Mouse (Mus musculus): ENCODE results near the gene Gm11444.

DNA sequence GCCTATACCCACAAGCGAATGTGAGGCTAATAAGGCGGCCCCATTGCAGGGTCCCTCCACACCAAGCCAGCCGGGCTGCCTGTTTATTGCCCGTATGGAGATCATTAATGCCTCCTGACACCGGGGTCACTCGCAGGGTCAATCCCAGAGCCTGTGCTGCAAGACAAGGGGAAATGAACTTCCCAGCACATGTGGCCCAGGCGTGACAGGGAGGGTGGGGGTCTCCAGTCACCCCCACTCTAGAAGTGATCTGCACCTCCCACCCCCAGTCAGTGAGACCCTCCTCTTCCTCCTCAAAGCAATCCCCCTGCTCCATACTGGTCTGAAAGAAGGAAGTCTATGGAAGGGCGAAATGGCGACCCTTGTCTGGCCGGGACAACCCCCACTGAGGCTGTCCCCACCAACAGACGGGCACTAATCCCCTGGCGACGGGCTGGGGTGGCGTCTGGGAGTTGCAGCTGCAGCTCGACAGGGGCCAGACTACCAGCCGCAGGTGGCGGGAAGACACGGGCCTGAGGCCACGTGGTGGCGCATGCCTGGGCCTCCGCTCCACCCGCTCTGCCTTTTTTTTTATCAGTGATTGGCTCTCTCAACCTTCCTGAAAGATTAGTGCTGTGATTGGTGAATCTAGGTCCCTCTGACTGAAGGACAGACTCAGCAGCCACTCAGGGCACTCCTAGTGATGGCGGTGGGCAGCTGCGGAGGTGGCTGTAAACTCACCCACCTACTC, 26.1 kb upstream of the Gm11444 start:
- TF ChIP-seq CTCF (IDR thresholded peaks at IDR 0.05; ENCODE audit: low read depth) (no peak), EP300 (IDR thresholded peaks at IDR 0.05; ENCODE audit: low read depth) (no peak)

Data from liver, postnatal 0 days (tissue).